Mouse (Mus musculus): ENCODE measurements around the gene Tmco4. TPM values are rescaled to one million over a fixed set of nuclear protein-coding genes. Genes with fewer than 3 reads are reported as not detected.

The Tmco4 gene
- total RNA-seq, 4 experiments from 2014 or later, result 19.1 to 23.0 (median 21.1) TPM

GRCm38 (mm10) chr4:139024379-139024778 is 51.7 kb downstream of the Tmco4 start:
- no peak for DNase-seq

DNA sequence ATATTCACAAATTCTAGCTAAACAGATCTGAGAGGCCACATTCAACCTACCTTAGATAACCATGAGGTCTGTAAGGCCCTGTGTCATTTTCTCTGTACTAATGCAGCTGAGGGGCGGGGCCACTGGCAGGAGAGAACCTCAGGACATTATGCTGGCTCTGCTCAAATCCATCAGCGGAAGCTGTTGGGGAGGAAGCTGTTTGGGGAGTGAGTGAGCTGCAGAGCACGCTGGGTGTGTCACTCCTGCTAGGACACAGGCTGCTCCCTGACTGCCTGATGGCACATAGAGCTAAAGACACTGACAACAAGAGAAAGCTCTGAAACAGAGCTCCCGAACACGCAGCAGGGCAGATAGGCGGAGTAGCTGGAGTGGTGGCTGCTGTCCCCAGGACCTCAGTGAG is 58.0 kb downstream of the Tmco4 start:
- no peak for DNase-seq

DNA sequence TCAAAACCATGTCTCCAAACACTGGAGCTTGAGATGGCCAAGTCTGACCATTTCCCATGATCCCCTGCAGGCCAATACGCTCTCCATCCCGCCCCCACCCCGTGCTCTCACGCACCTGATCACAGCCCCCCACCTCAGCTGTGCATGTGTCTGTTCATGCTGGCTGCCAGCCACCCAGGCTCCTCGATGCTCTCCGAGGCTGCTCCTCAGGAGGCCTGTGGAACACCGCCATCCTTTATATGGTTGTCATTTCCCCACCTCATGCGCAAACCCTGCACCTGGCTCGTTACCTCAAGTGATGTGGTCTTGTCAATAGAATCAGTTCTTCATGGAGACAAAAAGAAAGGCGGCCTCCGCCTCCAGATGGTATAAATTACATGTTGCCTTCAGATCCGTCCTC is 59.8 kb downstream of the Tmco4 start:
- DNase-seq, result no peak

DNA sequence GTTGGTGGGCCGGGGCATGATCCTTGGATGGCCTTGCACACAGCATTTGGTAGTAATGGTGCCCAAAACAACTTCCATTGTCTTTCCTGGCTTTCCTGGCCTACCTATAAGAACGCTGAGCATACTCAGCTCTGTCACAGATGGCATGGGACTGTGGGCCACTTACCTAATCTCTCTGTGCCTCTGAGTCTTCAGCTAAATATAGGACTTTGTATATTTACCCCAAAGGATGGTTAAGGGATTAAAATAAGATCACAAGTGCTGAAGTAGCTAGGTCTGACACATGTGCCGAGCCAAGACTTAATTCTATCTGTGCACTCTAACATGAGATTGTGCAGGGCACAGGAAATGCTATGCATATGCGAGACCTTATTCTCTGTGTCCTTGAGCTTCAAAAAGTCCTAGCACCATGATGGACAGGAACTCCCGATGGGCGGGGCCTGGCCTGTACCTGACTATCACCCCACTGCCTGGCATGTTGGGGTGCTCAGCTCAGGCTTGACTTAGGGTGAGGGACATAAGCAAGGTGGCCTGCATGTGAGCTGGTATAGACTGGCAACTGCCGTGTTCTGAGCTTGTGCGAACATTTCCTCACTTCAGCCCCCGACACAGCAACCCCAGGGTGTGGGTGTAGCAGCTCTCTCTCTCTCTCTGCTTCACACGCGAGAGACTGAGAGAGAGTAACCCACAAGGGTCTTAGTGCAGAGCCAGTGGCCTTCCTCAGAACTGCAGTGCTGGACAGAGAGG is 60.7 kb downstream of the Tmco4 start:
- DNase-seq, result no peak

- DNase-seq, result no peak
Observed at GRCm38 (mm10) chr4:139034010-139034367, 61.3 kb downstream of the Tmco4 start.

DNA sequence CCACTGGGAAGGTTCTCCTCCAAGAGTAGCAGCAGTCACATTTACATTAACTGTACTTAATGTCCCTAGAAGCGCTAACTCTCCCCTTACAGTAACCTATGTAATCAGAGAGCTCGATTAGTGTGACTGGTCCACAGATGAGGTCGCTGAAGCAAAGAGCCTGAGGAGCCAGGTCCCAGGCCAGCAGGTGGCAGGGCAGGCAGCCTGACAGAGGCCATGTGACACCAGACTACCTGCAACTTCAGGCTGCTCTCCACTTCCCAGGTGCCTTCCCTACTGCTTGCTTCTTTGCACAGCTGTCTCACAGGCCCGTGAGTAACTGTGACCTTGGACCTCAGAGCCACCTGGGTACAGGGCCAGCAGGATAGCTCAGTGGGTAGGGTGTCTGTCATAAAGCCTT is 61.9 kb downstream of the Tmco4 start:
- no peak for DNase-seq

- DNase-seq, result no peak
Observed at GRCm38 (mm10) chr4:139034942-139035341, 62.3 kb downstream of the Tmco4 start.

GRCm38 (mm10) chr4:139035799-139036198 is 63.1 kb downstream of the Tmco4 start:
- DNase-seq, result no peak

DNA sequence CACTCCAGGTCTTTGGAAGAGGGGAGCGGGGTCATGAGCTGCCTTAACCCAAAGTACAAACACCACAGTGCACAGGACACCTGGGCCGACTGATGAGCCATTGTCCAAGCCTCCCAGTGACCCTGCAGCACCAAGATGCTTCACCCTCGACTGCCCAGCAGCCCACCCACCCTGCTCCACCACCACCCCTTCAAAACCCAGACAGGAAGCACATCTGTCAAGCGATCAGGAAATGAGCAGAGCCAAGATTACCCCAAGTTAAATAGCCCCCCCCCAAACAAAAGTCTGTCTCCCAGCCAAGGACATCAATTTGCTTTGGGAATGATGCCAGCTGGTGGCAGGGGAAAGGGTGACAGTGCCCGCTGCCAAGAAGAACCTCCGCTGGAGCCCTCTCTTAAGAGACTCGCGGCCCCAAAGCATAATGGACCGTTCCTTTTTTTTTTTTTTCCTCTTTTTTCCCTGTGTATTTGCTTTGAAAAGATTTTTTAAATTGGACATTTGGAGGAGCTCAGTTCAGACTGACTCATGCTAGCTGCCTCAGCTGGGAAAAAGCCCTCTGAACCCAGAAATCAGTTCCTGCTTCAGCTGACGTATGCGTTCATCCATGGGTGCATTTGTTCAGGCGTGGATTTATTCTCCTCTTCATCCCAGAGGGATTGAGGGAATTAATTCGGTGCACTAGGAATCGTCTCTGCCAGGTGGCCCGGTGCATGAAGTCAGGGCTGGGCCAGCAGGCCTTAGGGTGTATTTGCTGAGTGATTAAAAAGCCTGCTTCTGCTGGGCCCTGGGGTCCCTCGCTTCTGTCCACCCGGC is 65.3 kb downstream of the Tmco4 start:
- DNase-seq, result peak; percentile 35

DNA sequence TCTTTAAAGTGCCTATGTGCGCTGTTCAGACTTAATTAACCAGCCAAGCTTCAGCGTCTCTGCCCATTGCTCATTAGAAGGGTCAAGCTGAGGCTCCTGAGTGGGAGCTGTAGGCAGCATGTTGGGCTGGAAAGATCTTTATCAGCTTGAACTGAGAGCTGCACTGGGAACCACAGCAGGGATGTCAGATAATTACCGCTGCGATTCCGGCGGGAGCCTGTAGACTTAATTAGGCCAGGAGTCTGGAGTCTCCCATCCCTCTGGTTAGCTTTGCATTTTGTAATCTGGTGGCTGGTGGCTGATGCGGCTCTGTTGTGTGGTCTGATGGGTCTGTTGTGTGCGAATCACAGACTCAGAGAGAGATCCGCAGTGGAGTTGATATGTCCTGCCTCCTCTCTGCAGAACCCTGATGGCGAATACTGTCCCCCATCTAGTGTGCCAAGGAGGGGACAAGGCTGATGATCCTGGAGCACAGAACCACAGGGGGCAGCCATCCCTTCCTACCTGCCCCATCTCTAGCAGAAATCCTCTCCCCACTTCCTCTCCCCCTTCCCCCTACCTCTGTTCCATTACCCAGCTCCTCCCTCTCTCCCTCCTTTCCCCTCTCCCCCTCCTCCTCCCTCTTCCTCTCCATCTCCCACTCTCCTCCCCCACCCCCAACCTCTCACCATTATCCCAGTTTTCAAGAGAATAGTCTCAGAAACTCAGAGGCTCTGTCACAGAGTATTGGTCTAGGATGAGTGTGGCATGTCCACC is 67.6 kb downstream of the Tmco4 start:
- DNase-seq, result no peak

DNA sequence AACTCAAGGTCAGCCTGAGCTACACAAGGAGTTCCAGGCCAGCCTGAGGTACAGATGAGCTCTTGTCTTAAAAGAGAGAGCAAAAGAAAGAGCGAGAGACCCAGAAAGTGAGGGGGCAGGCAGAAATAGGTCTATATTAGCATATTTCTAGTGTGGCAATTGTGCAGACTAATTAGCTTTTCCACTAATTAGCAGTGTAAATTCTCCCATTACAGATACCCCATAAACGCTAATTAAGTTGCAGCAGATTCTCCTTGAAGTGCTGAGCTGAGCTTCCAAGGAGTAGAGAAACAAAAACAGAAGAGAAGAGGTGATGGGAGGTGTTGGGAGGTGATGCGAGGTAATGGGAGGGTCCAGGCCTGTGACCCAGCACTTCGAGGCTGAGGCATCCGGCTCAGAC is 69.9 kb downstream of the Tmco4 start:
- no peak for DNase-seq

GRCm38 (mm10) chr4:139043600-139043999 is 70.9 kb downstream of the Tmco4 start:
- DNase-seq, result no peak

- DNase-seq, result no peak
Observed at GRCm38 (mm10) chr4:139044566-139044965, 71.9 kb downstream of the Tmco4 start.

DNA sequence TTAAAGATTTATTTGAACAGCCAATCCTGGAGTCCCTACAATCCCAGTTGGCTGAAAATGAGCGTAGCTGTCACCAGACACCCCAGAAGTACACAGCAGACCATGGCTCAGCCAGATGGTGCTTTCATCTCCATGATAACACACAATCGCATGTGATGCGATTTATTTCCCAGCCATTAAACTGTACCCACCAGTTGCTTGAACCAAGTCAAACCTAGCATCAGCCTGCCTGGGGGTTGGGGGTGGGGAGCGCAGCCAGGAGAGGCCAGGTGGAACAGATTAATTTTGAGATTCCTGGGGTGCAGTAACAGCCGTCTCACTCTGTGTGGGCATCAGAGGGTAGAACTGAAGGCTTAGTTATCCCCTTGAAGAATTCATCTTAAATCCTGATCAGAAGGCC is 73.7 kb downstream of the Tmco4 start:
- DNase-seq, result no peak

GRCm38 (mm10) chr4:139048518-139048917 is 75.8 kb downstream of the Tmco4 start:
- no peak for DNase-seq

DNA sequence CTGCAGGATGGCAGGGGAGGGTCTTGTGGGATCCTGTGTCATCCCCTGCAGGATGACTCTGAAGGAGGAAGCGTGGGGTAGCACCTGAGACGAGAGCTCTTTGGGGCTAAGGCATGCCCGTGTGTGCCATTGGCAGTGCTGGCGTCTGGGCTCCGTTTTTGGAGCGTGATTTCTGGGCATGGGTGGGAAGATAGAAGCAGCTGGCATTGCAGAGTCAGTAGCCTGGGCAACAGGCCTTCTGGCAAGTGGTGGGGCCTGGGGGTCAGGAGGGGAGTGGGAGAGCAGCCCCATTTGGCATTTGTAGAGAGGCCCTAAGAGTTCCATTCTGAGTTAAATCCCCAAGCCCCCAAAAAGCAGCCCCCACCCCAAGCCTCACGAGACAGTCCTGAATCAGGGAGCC is 80.1 kb downstream of the Tmco4 start:
- DNase-seq, result no peak

DNA sequence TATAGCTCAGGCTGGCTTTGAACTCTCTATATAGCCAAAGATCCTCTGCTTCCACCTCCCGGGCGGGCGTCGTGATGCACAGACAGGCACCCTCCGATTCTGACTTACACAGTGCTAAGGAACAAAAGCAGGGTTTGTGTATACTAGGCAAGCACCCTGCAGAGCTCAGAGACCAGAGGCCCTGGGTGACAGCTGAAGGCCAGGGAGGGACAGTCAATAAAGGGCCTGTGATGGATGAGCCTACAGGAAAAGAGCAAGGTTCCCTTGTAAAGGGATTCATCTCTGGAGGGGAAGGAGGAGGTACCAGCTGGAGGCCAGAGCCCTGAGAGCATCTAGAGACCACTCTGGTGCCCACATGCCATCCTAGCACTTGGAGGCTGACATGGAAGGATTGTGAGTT is 80.7 kb downstream of the Tmco4 start:
- DNase-seq, result peak; percentile 54

GRCm38 (mm10) chr4:139054300-139054923 is 81.7 kb downstream of the Tmco4 start:
- DNase-seq, result no peak

- no peak for DNase-seq
Observed at GRCm38 (mm10) chr4:139055336-139055735, 82.6 kb downstream of the Tmco4 start.

GRCm38 (mm10) chr4:139055744-139056143 is 83.1 kb downstream of the Tmco4 start:
- no peak for DNase-seq

- DNase-seq, result no peak
Observed at GRCm38 (mm10) chr4:139057291-139057690, 84.6 kb downstream of the Tmco4 start.

DNA sequence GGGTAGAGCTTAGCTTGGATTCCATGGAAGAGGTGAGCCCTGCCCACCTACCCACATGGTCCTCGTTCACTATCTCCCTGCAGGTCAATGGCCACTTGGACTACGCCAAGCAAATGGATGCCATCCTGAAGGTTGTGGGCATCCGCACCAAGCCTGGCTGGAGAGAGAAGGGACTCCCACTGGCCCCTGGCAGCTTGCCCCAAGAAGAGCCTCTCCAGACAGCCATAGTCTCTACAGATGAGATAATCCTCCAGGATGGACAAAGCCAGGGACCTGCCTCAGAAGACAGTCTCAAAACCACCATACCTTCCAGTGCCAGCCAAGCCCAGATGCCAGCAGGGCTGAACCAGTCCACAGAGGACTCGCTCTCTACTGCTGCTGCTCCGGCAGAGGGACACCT is 85.3 kb downstream of the Tmco4 start:
- no peak for DNase-seq

DNA sequence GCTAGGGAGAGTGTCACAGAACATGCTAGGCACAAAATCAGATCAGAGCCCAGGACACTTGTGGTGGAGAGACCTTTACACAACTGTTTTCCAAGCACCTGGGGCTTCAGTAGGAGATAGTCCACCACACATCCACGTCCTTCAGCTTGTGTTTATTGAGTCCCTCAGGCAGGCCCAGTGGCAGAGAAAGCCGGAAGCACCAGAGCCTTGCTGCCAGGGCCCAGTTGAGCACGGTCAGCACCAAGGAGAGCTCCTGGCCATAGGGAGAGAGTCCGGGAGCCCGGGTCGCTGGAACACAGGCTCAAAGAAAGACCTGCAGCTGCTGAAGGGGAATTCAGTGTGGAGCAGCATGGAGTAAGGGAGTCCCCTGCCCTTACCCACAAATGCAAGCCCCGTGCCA is 86.9 kb downstream of the Tmco4 start:
- no peak for DNase-seq
